Mouse (Mus musculus) hindbrain, embryonic 16.5 days (tissue): Measurements from ENCODE around the gene Gm11627. TPM values are rescaled to one million over a fixed set of nuclear protein-coding genes. Genes with fewer than 3 reads are reported as not detected.

ENCODE experiments used
- ATAC-seq: fragments of 200-750 bp; cut with Nextera tagmentation; 2 replicates; pipeline ENCODE4 v1.8.0; 2017; ENCODE audit warnings: moderate TSS enrichment, moderate library complexity
- H3K27ac ChIP-seq: fragments of 300-500 bp; sonication (generic); 2 replicates; pipeline ENCODE4 v1.5.1; 2014; ENCODE audit warnings: low read depth, mild to moderate bottlenecking, control low read depth, low read length, moderate library complexity
- H3K27me3 ChIP-seq: fragments of 300-500 bp; sonication (generic); replicated peaks from 2 replicates; pipeline ENCODE4 v1.6.1; 2014; ENCODE audit warnings: low read length; ENCODE audit not compliant: control insufficient read depth, insufficient read depth
- H3K36me3 ChIP-seq: fragments of 300-500 bp; sonication (generic); 2 replicates; pipeline ENCODE4 v1.6.1; 2014; ENCODE audit warnings: mild to moderate bottlenecking, low read length, moderate library complexity, mixed read lengths; ENCODE audit not compliant: control insufficient read depth, insufficient read depth
- H3K4me1 ChIP-seq: fragments of 300-500 bp; sonication (generic); 2 replicates; pipeline ENCODE4 v1.6.1; 2014; ENCODE audit warnings: low read depth, low read length; ENCODE audit not compliant: control insufficient read depth, insufficient read depth
- H3K4me2 ChIP-seq: fragments of 300-500 bp; sonication (generic); 2 replicates; pipeline ENCODE4 v1.6.1; 2014; ENCODE audit warnings: mild to moderate bottlenecking, low read length, control low read depth, moderate library complexity
- H3K4me3 ChIP-seq: fragments of 300-500 bp; sonication (generic); 2 replicates; pipeline ENCODE4 v1.5.1; 2014; ENCODE audit warnings: mild to moderate bottlenecking, low read length, control low read depth, moderate library complexity
- H3K9ac ChIP-seq: fragments of 300-500 bp; sonication (generic); 2 replicates; pipeline ENCODE4 v1.6.1; 2014; ENCODE audit warnings: low read depth, mild to moderate bottlenecking, control low read depth, low read length, moderate library complexity
- H3K9me3 ChIP-seq: fragments of 300-500 bp; sonication (generic); 2 replicates; pipeline ENCODE4 v1.6.1; 2014; ENCODE audit warnings: mild to moderate bottlenecking, low read length, moderate library complexity; ENCODE audit not compliant: control insufficient read depth
- WGBS: fragments of 180-500 bp; shearing (Covaris S2); extraction: QIAGEN DNeasy Blood & Tissue Kit; methylation state at CpG from one replicate; pipeline ENCODE4 v1.1.7; 2014; 5-methylcytosine and 5-hydroxymethylcytosine counted together
- polyA plus RNA-seq: library from polyadenylated mRNA; unstranded; fragments of >200 nt; fragmentation: Nextera tagmentation; extraction: Ambion mirVana; gene quantifications from 2 replicates; pipeline ENCODE4 v1.2.1, GENCODE M21; 2015

Gm11627 gene
- 2.8 and 4.1 TPM in 2 replicates for polyA plus RNA-seq

DNA sequence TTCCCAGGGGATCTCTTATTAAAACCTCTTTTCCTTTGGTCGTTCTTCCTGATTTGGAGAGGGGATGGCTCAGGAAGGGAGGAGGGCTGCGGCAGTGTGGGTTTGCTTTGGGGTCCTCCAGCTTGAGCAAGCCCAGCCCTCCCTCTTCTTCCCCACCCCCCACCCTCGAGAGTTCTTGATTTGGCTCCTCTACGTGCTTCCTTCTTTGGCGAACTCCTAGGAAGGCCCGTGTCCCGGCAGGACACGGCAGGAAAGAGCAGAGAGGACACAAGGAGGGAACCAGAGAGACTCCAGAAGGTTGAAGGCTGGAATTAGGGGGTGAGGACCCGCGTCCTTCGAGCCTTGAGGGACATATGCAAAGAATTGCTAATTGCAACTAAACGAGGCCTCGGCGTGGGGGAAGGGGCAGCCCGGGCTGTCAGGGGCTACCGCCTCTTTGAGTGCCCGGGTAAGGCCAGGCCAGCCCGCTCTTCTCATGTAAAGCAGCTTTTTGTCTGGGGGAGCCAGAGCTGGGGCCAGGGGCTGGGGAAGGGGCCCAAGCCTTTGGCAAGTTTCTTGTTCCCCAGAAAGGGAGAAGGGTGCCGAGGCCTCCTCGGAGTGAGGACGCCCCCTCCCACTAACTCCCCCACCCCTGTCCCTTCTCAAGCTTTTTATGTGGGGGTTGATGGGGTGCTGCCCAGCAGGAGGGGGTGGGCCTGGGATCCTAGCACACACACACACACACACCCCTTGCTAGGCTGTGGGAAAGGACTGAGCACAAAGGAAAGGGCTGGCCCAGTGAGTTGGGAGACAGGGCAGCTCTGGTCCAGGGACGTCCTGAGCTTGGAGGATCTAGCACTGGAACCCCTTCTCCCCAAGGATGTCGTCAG, at the start of gene Gm11627:
TSS of gene Gm11627 (minus strand) at position 297 of the 869 bp plus-strand sequence.
- peak; percentile 94 for ATAC-seq
- H3K27me3 ChIP-seq, result no peaks in the 10 kb centered on the region
- peak within 1 kb of the TSS; percentile 66 for H3K27ac ChIP-seq
- peak within 1 kb of the TSS; percentile 47 for H3K4me2 ChIP-seq
- whole genome bisulfite sequencing, result 6% methylated on average over 22 of the region's 23 CpGs
- H3K4me3 ChIP-seq, result peak within 1 kb of the TSS; percentile 19
- H3K4me1 ChIP-seq, result peaks cover 16% of the 10 kb centered on the region
- no peaks in the 10 kb centered on the region for H3K9me3 ChIP-seq
- H3K36me3 ChIP-seq, result no peaks in the 10 kb centered on the region
- peak within 1 kb of the TSS; percentile 20 for H3K9ac ChIP-seq

GRCm38 (mm10) chr11:102628529-102628928, 49.3 kb upstream of the Gm11627 start:
- no peaks in the 10 kb centered on the region for H3K27me3 ChIP-seq
- H3K4me1 ChIP-seq, result peaks cover 3% of the 10 kb centered on the region
- no peaks in the 10 kb centered on the region for H3K9me3 ChIP-seq
- no peak overlapping the region for H3K4me2 ChIP-seq
- H3K4me3 ChIP-seq, result no peak overlapping the region
- H3K36me3 ChIP-seq, result no peaks in the 10 kb centered on the region
- ATAC-seq, result no peak
- WGBS, result 41% methylated on average over 9 of the region's 9 CpGs
- H3K27ac ChIP-seq, result no peak overlapping the region
- H3K9ac ChIP-seq, result no peak overlapping the region

DNA sequence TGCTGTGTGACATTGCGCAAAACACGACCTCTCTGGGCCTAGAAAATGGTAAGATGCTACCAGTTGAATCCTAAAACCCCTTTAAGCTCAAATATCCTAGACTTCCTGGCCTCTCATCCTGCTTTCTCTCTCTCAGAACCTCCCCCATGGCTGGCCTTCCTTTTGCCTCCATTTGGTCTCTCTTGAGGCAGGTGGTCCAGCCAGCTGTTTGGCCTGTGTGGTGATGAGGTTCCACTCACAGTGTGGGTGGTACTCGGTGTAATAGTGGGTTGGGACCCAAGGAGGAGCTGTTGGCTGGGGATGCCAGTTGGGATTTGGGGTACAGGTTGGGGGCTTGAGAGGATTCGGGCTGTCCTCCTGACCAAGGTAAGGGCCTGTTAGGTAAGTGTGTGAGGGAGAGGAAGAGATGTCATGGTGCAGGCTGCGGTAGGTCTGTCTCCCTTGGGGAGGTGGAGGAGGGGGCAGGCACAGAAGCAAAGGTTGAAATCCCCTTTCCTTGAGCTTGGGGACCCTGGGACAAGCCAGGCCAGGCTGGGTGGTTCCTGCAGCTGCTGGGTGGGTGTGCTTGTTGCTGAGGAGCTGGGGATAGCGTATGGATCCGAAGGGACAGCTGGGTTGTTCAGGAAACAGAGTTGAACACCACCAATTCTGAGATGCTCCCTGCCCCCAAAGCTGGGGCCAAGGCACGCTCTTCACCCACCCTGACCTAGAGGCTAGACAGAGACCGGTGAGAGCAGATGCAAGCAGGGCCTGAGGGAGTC, 48.1 kb upstream of the Gm11627 start:
- Histone ChIP-seq H3K9me3 (no peaks in the 10 kb centered on the region), H3K4me1 (peaks cover 3% of the 10 kb centered on the region), H3K9ac (no peak overlapping the region), H3K4me2 (no peak overlapping the region), H3K27me3 (no peaks in the 10 kb centered on the region), H3K27ac (no peak overlapping the region), H3K36me3 (no peaks in the 10 kb centered on the region), H3K4me3 (no peak overlapping the region)
- 90% methylated on average over 9 of the region's 9 CpGs for WGBS
- ATAC-seq, result no peak

DNA sequence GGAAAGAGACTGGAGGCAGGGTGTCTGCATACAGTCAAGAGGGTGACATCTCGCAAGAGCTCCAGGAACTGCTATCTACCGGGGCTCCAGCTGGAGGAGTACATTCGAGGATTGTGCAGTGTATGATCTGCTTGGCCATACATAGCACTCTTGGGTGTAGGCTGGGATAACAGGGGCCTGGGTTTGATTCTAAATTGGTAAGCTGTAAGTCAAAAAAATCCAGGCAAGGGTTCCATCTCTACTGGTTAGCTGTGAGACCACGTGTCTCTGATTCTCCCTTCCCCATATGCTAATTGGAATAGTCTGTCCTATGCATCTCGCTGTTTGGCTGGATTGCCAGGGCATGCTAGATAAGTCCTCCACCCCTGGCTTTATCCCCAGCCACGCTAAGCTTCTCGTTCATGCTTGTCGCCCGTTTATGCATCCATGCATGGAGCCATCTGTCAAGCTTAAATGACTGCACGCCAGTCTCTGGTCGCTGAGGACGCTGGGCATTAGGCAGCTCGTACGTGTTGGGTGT, 45.7 kb upstream of the Gm11627 start:
- Histone ChIP-seq H3K36me3 (no peaks in the 10 kb centered on the region), H3K4me3 (no peak overlapping the region), H3K9ac (no peak overlapping the region), H3K27ac (0 out of 2 replicates have a peak overlapping the region, but pooled peaks have one; percentile 10), H3K9me3 (no peaks in the 10 kb centered on the region), H3K4me1 (peaks cover 3% of the 10 kb centered on the region), H3K4me2 (peak overlapping the region; percentile 38), H3K27me3 (no peaks in the 10 kb centered on the region)
- peak; percentile 80 for ATAC-seq
- 31% methylated on average over 14 of the region's 14 CpGs for WGBS

- Histone ChIP-seq H3K27me3 (no peaks in the 10 kb centered on the region), H3K4me1 (peaks cover 3% of the 10 kb centered on the region), H3K36me3 (no peaks in the 10 kb centered on the region), H3K27ac (no peak overlapping the region), H3K9me3 (peaks cover 3% of the 10 kb centered on the region; the same call in 1 of the 2 replicates), H3K4me2 (0 out of 2 replicates have a peak overlapping the region, but pooled peaks have one; percentile 4), H3K4me3 (no peak overlapping the region), H3K9ac (no peak overlapping the region)
- no peak; the same call in 1 of the 2 replicates for ATAC-seq
- WGBS, result 11% methylated on average over 17 of the region's 17 CpGs
Observed at GRCm38 (mm10) chr11:102623876-102624789, 44.9 kb upstream of the Gm11627 start.

DNA sequence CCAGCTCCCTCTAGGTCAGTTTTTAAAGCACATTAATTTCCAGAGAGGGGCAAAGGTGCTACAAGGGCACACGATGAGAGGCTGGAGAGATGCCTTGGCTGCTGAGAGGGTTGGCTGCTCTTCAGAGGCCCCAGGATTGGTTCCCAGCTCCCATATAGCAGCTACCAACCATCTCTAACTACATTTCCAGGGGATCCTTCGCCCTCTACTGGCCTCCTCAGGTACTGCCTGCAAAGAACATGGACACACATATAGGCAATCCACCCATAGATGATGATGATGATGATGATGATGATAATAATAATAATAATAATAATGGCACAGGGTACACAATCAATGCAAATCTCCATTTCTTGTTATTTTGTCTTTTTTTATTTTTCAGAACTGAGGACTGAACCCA, 40.2 kb upstream of the Gm11627 start:
- H3K36me3 ChIP-seq, result no peaks in the 10 kb centered on the region
- no peak overlapping the region for H3K4me3 ChIP-seq
- peaks cover 3% of the 10 kb centered on the region; the same call in 1 of the 2 replicates for H3K9me3 ChIP-seq
- no peak overlapping the region for H3K4me2 ChIP-seq
- ATAC-seq, result no peak
- no peak overlapping the region for H3K27ac ChIP-seq
- 69% methylated on average over 2 of the region's 2 CpGs for WGBS
- peaks cover 3% of the 10 kb centered on the region for H3K4me1 ChIP-seq
- H3K9ac ChIP-seq, result no peak overlapping the region
- no peaks in the 10 kb centered on the region for H3K27me3 ChIP-seq

- peaks cover 2% of the 10 kb centered on the region for H3K27me3 ChIP-seq
- H3K4me1 ChIP-seq, result no peaks in the 10 kb centered on the region
- WGBS, result 23% methylated on average over 6 of the region's 6 CpGs
- no peak overlapping the region for H3K27ac ChIP-seq
- H3K4me2 ChIP-seq, result no peak overlapping the region
- no peak overlapping the region for H3K9ac ChIP-seq
- no peaks in the 10 kb centered on the region for H3K36me3 ChIP-seq
- no peak overlapping the region for H3K4me3 ChIP-seq
- ATAC-seq, result no peak
- no peaks in the 10 kb centered on the region for H3K9me3 ChIP-seq
Observed at GRCm38 (mm10) chr11:102611317-102611705, 32.0 kb upstream of the Gm11627 start.

DNA sequence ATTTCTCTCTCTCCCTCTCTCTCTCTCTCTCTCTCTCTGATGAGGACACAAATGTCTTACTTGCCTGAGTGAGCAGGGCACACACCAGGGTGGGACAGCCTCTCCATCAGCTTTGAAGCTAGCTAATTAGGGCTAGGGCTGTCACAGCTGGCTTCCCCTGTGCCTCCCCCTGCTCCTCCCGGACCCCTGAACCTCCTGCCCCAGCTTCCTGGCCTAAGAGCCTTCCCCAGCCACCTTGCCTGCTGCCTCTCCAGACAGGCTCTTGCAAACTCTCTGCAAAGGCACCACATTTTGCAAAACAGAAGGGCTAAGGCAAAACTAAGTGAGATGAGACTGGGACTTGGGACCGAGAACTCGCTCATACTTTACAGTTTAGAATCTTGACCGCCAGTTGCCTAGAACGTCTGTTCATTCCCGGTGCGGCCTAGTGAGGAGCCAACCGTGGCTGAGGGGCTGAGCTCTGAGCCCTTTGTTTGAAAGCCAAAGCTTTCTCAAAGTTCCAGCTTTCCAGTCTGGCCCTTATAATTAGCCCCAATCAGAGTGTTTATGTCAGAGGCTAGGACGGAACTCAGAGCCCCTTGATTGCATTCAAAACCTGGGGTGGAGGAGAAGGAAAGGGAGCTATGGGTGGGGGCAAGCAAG, 31.5 kb upstream of the Gm11627 start:
- H3K9ac ChIP-seq, result no peak overlapping the region
- H3K4me2 ChIP-seq, result no peak overlapping the region
- 16% methylated on average over 9 of the region's 9 CpGs for WGBS
- no peaks in the 10 kb centered on the region for H3K9me3 ChIP-seq
- peaks cover 4% of the 10 kb centered on the region; the same call in 1 of the 2 replicates for H3K4me1 ChIP-seq
- H3K27ac ChIP-seq, result no peak overlapping the region
- no peak for ATAC-seq
- H3K36me3 ChIP-seq, result no peaks in the 10 kb centered on the region
- peaks cover 2% of the 10 kb centered on the region for H3K27me3 ChIP-seq
- H3K4me3 ChIP-seq, result no peak overlapping the region
